Mouse (Mus musculus): ENCODE results near the gene Tanc2. TPM values are rescaled to one million over a fixed set of nuclear protein-coding genes. Genes with fewer than 3 reads are reported as not detected.

Tanc2 gene
- polyA plus RNA-seq, 1 experiment from 2014 or later = 14.5 TPM

DNA sequence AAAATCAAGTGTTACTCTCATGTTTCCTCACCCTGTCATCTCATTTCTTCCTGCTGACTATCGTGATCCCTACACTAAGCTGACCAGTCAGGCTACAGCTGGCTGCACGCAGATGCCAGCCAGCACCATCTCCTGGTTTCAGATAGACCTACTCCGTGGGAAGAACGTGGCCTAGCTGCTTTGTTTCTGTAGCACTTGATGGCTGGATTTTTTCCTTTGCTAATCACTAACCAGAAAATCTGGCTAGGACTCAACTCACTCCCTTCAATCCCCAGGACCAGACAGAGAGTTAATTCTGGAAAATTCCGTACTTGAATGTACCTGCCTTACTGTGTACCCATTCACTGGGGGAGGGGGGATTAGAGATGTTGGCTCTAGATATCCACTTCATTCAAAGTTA is 338.4 kb downstream of the Tanc2 start:
- no peak overlapping the region for H3K27ac ChIP-seq (replicated peaks)
- WGBS = 70% methylated on average over 5 of the region's 5 CpGs
- no peak for ATAC-seq (ENCODE audit: extremely low read depth, insufficient number of reproducible peaks, low FRiP score, low TSS enrichment)

DNA sequence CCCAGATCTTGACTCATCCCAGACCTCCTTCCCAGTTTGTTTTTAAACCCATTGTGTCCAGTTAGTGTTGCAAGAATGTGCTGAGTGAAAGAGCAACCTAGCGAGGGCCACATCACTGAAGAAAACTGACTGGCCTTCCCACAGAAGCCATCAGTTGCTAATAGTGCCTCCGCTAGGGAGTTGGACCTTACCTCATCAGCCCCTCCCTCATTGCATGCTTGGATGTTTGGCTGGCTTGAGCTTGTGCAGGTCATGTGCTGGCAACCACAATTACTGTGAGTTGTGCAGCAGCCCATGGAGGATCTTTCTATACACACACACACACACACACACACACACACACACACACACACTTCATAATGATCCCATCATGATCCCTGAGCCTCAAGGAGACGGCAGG is 341.6 kb downstream of the Tanc2 start:
- 86% methylated on average over 3 of the region's 3 CpGs for WGBS
- Histone ChIP-seq H3K9me3 (no peaks in the 10 kb centered on the region), H3K4me2 (no peak overlapping the region), H3K27me3 (replicated peaks) (peaks cover 21% of the 10 kb centered on the region), H3K36me3 (peaks cover 9% of the 10 kb centered on the region), H3K9ac (no peak overlapping the region), H3K27ac (replicated peaks) (no peak overlapping the region), H3K4me1 (no peaks in the 10 kb centered on the region), H3K4me3 (no peak overlapping the region)
- no peak for ATAC-seq (ENCODE audit: extremely low read depth, insufficient number of reproducible peaks, low FRiP score, low TSS enrichment)

More for the DNA sequence above, 338.4 kb downstream of the Tanc2 start:
- no peak overlapping the region for H3K4me3 ChIP-seq
- H3K4me2 ChIP-seq = no peak overlapping the region
- H3K27me3 ChIP-seq (replicated peaks) = peaks cover 8% of the 10 kb centered on the region; the same call in 1 of the 2 replicates
- H3K4me1 ChIP-seq = no peaks in the 10 kb centered on the region
- peaks cover 33% of the 10 kb centered on the region for H3K36me3 ChIP-seq
- no peaks in the 10 kb centered on the region for H3K9me3 ChIP-seq
- H3K9ac ChIP-seq = no peak overlapping the region

- Histone ChIP-seq H3K4me1 (no peaks in the 10 kb centered on the region), H3K27ac (replicated peaks) (no peak overlapping the region)
- 77% methylated on average over 8 of the region's 8 CpGs for WGBS
Observed at GRCm38 (mm10) chr11:105933746-105934145, 344.0 kb downstream of the Tanc2 start.

DNA sequence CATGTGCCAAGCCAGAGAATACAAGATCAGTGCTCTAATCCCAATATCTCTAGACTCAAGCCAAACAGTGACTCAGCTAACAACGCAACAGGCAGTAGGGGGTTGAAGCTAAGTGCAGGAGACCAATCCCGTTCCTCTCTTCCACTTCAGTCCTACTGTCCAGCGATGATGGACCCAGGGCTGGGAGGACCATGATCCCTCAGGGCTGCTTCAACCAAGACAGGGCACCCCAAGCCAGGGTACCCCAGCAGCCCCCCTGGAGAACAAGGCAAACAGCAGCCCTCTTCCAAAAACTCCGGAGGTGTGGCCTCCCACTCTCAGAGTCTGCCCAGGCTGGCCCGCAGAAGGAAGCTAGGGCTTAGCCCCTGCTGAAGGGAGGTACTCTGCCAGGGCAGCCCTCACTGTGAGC is 344.5 kb downstream of the Tanc2 start:
- Histone ChIP-seq H3K4me2 (no peak overlapping the region), H3K4me1 (no peaks in the 10 kb centered on the region), H3K9me3 (no peaks in the 10 kb centered on the region), H3K36me3 (no peaks in the 10 kb centered on the region), H3K27me3 (replicated peaks) (peaks cover 43% of the 10 kb centered on the region), H3K9ac (no peak overlapping the region), H3K4me3 (no peak overlapping the region), H3K27ac (replicated peaks) (no peak overlapping the region)
- 50% methylated on average over 5 of the region's 5 CpGs for WGBS
- no peak for ATAC-seq (ENCODE audit: extremely low read depth, insufficient number of reproducible peaks, low FRiP score, low TSS enrichment)

More at GRCm38 (mm10) chr11:105933746-105934145, 344.0 kb downstream of the Tanc2 start:
- H3K4me2 ChIP-seq = no peak overlapping the region
- ATAC-seq (ENCODE audit: extremely low read depth, insufficient number of reproducible peaks, low FRiP score, low TSS enrichment) = no peak
- peaks cover 39% of the 10 kb centered on the region for H3K27me3 ChIP-seq (replicated peaks)
- no peak overlapping the region for H3K9ac ChIP-seq
- no peaks in the 10 kb centered on the region for H3K36me3 ChIP-seq
- H3K4me3 ChIP-seq = no peak overlapping the region
- no peaks in the 10 kb centered on the region for H3K9me3 ChIP-seq

GRCm38 (mm10) chr11:105934816-105935215 is 345.0 kb downstream of the Tanc2 start:
- Histone ChIP-seq H3K27ac (replicated peaks) (no peak overlapping the region), H3K4me2 (no peak overlapping the region), H3K9ac (no peak overlapping the region), H3K4me1 (no peaks in the 10 kb centered on the region), H3K27me3 (replicated peaks) (peaks cover 48% of the 10 kb centered on the region), H3K36me3 (no peaks in the 10 kb centered on the region), H3K9me3 (no peaks in the 10 kb centered on the region), H3K4me3 (no peak overlapping the region)
- 57% methylated on average over 6 of the region's 6 CpGs for WGBS
- no peak for ATAC-seq (ENCODE audit: extremely low read depth, insufficient number of reproducible peaks, low FRiP score, low TSS enrichment)

DNA sequence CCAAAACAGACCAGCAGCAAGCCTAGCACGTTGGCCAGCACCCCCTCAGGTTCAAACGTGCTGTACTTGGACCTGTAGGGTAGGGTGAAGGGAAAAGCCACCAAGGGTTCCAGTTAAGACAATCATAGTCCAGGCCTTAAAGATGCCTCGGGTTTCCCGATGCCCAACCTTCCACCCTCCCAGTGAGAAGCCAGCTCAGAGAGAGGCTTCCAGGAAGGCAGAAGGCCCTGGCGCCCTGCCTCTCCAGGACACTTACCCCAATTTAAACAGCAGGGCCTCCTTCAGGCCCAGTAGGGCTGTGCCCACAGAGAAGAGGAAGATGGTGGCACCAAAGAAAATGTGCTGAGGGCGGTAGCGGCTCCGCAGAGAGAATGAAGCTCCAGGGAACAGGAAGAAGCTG is 345.7 kb downstream of the Tanc2 start:
- no peaks in the 10 kb centered on the region for H3K9me3 ChIP-seq
- no peak overlapping the region for H3K9ac ChIP-seq
- no peak for ATAC-seq (ENCODE audit: extremely low read depth, insufficient number of reproducible peaks, low FRiP score, low TSS enrichment)
- 76% methylated on average over 8 of the region's 8 CpGs for WGBS
- no peak overlapping the region for H3K4me2 ChIP-seq
- H3K27me3 ChIP-seq (replicated peaks) = peaks cover 55% of the 10 kb centered on the region
- H3K27ac ChIP-seq (replicated peaks) = no peak overlapping the region
- no peaks in the 10 kb centered on the region for H3K36me3 ChIP-seq
- H3K4me1 ChIP-seq = no peaks in the 10 kb centered on the region
- H3K4me3 ChIP-seq = no peak overlapping the region

GRCm38 (mm10) chr11:105936200-105936599 is 346.4 kb downstream of the Tanc2 start:
- 73% methylated on average over 6 of the region's 6 CpGs for WGBS
- no peak overlapping the region for H3K9ac ChIP-seq

DNA sequence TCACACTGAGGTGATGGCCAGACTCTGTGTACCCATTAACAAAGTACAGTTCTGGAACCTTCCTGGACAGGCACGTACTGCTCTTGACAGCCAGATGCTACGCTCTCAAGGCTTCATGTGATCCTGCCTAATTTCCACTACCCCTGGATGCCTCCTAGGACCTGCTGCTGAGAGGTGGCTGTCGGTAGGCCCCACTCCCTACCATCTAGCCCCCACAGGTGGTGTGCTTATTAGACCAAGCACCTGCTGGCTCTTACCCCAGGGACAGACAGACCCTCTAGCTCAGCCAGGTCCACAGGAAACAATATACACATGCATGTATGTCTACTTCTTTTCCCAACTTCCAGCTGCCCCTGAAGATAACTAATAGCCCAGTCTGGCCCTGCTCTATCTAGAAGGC is 347.2 kb downstream of the Tanc2 start:
- Histone ChIP-seq H3K9me3 (no peaks in the 10 kb centered on the region), H3K36me3 (no peaks in the 10 kb centered on the region), H3K27ac (replicated peaks) (no peak overlapping the region), H3K4me1 (no peaks in the 10 kb centered on the region), H3K4me3 (no peak overlapping the region), H3K27me3 (replicated peaks) (peaks cover 69% of the 10 kb centered on the region), H3K9ac (no peak overlapping the region), H3K4me2 (no peak overlapping the region)
- ATAC-seq (ENCODE audit: extremely low read depth, insufficient number of reproducible peaks, low FRiP score, low TSS enrichment) = no peak
- 79% methylated on average over 3 of the region's 3 CpGs for WGBS

More at GRCm38 (mm10) chr11:105936200-105936599, 346.4 kb downstream of the Tanc2 start:
- Histone ChIP-seq H3K27me3 (replicated peaks) (peaks cover 62% of the 10 kb centered on the region), H3K27ac (replicated peaks) (no peak overlapping the region), H3K4me3 (no peak overlapping the region), H3K4me1 (no peaks in the 10 kb centered on the region), H3K4me2 (no peak overlapping the region), H3K9me3 (no peaks in the 10 kb centered on the region), H3K36me3 (no peaks in the 10 kb centered on the region)
- no peak for ATAC-seq (ENCODE audit: extremely low read depth, insufficient number of reproducible peaks, low FRiP score, low TSS enrichment)

- 63% methylated on average over 9 of the region's 9 CpGs for WGBS
- Histone ChIP-seq H3K36me3 (no peaks in the 10 kb centered on the region), H3K27ac (replicated peaks) (no peak overlapping the region), H3K9ac (no peak overlapping the region), H3K4me3 (no peak overlapping the region), H3K9me3 (no peaks in the 10 kb centered on the region), H3K4me2 (no peak overlapping the region), H3K4me1 (peaks cover 10% of the 10 kb centered on the region), H3K27me3 (replicated peaks) (peaks cover 76% of the 10 kb centered on the region)
- no peak for ATAC-seq (ENCODE audit: extremely low read depth, insufficient number of reproducible peaks, low FRiP score, low TSS enrichment)
Observed at GRCm38 (mm10) chr11:105938771-105939170, 349.0 kb downstream of the Tanc2 start.

GRCm38 (mm10) chr11:105941973-105942372 is 352.2 kb downstream of the Tanc2 start:
- WGBS = 69% methylated on average over 8 of the region's 8 CpGs

DNA sequence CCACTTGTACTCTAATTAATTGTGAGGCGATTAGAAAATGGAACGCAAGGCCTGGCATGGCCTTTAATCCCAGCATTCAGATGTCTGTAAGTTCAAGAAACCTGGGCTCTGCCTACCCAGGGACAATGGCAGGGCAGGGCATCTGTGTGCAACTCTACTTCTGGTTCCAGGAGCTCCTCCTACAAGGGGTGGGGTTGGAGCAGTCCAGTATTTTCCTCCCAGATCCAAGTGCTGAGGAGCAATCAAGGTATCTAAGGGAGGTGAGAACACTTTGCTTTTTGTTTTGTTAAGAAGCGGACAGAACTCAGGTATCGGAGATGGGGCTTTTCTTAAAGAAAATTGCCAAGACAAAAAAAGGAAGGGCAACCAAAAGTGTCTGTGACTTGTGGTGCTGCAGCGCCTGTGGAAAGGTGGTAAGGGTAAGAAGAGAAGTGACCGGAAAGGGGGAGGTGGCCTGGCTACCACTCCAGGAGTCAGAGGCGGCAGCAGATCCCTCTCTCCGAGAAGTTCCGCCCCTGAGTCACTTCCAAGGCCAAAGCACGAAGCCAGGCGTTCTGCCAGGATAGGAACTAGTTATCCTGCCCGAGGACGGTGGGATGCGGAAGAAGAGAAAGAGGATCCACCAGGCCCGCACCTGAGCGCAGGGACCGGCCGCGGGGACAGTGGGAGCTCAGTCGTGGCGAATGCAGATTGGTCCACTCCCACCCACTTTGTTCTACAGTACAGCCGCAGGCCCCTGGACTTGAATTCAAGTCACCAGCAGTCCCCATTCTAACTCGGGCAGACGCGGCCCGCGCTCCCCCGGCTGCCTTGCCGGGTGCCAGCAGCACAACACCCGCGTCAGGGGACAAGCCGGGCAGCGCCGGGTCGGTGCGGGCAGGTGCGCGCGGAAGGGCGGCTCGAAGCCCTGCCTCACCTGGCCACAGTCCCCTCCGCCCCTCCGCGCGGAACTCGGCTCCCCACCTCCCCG is 353.6 kb downstream of the Tanc2 start:
- no peaks in the 10 kb centered on the region for H3K36me3 ChIP-seq
- H3K4me2 ChIP-seq = peak overlapping the region; percentile 98
- no peaks in the 10 kb centered on the region for H3K9me3 ChIP-seq
- H3K4me1 ChIP-seq = peaks cover 24% of the 10 kb centered on the region
- 0 out of 2 replicates have a peak, but pooled peaks have one; percentile 28 for ATAC-seq (ENCODE audit: extremely low read depth, insufficient number of reproducible peaks, low FRiP score, low TSS enrichment)
- peaks cover 72% of the 10 kb centered on the region for H3K27me3 ChIP-seq (replicated peaks)
- peak overlapping the region; percentile 66 for H3K27ac ChIP-seq (replicated peaks)
- peak overlapping the region; percentile 66 for H3K4me3 ChIP-seq
- peak overlapping the region; percentile 82 for H3K9ac ChIP-seq
- 5% methylated on average over 47 of the region's 47 CpGs for WGBS

More at GRCm38 (mm10) chr11:105941973-105942372, 352.2 kb downstream of the Tanc2 start:
- Histone ChIP-seq H3K4me3 (no peak overlapping the region), H3K4me2 (no peak overlapping the region), H3K9ac (no peak overlapping the region), H3K4me1 (peaks cover 24% of the 10 kb centered on the region), H3K27ac (replicated peaks) (no peak overlapping the region), H3K27me3 (replicated peaks) (peaks cover 74% of the 10 kb centered on the region), H3K9me3 (no peaks in the 10 kb centered on the region), H3K36me3 (no peaks in the 10 kb centered on the region)
- ATAC-seq (ENCODE audit: extremely low read depth, insufficient number of reproducible peaks, low FRiP score, low TSS enrichment) = no peak
